Mouse (Mus musculus): ENCODE measurements around the gene Birc3. TPM values are rescaled to one million over a fixed set of nuclear protein-coding genes. Genes with fewer than 3 reads are reported as not detected.
A peak's percentile ranks its signal among the peaks of the same experiment; 100 is the strongest.
"Not testable (repeated sequence)": the region's sequence is repeated elsewhere in the genome, so short reads cannot be mapped to it uniquely, and the experiment has no call there.

Gene Birc3
- polyA plus RNA-seq, 1 experiment from 2014 or later, result 3.8 TPM

DNA sequence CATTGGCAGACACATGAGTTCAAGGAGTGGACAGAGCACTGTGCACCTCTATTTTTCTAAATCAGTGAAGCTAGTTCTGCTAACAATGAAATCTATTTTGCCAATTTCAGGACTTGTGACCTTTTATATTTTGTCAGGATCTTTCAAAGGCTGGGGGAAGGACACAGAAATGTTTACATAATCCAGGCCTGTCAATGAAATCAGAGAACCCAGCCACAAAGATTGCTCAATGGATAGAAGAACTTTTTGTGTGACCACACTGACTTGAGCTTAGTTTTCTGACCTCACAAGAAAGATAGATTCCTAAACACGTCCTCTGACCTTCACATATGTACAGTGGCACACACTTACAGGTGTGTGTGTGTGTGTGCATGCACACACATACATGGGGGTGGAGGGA lies 18.2 kb upstream of the Birc3 start:
- H3K4me1 ChIP-seq, result no peaks in the 10 kb centered on the region
- H3K9me3 ChIP-seq, result no peaks in the 10 kb centered on the region; the same call in 1 of the 2 replicates
- ATAC-seq (ENCODE audit: extremely low read depth, insufficient number of reproducible peaks, low FRiP score, low TSS enrichment), result no peak
- H3K27me3 ChIP-seq (replicated peaks), result no peaks in the 10 kb centered on the region
- no peak overlapping the region for H3K4me2 ChIP-seq
- H3K27ac ChIP-seq (replicated peaks), result no peak overlapping the region
- H3K9ac ChIP-seq, result no peak overlapping the region
- WGBS, result 61% methylated on average over 1 of the region's 1 CpGs
- H3K4me3 ChIP-seq, result no peak overlapping the region
- no peaks in the 10 kb centered on the region for H3K36me3 ChIP-seq

DNA sequence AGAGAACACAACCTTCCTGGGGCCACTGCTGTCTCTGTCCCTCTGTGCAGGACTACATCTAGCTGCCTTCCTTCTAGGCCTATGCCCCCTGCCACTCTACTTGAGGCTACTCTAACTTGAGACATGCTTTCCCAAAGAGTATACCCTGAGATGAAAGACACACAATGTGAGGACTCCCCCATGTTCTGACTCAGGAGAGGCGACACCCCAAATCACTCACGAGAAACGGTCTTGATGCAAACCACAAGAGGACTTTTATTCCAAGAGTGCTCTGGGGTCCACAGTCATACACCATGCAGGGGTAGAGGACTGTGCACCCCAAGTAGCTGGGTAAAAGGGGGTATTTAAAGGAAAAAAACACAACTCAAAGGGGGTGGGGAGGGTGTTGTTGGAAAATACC lies 11.4 kb upstream of the Birc3 start:
- Histone ChIP-seq H3K27me3 (replicated peaks) (no peaks in the 10 kb centered on the region), H3K4me1 (no peaks in the 10 kb centered on the region), H3K4me3 (no peak overlapping the region), H3K4me2 (no peak overlapping the region), H3K9ac (no peak overlapping the region), H3K27ac (replicated peaks) (no peak overlapping the region), H3K36me3 (no peaks in the 10 kb centered on the region), H3K9me3 (peaks cover 6% of the 10 kb centered on the region; the same call in 1 of the 2 replicates)
- WGBS, result 89% methylated on average over 3 of the region's 3 CpGs
- ATAC-seq (ENCODE audit: extremely low read depth, insufficient number of reproducible peaks, low FRiP score, low TSS enrichment), result no peak

- H3K27ac ChIP-seq (replicated peaks), result no peak overlapping the region
- H3K4me3 ChIP-seq, result no peak overlapping the region
- H3K36me3 ChIP-seq, result no peaks in the 10 kb centered on the region
- H3K4me2 ChIP-seq, result no peak overlapping the region
- peaks cover 6% of the 10 kb centered on the region; the same call in 1 of the 2 replicates for H3K9me3 ChIP-seq
- H3K27me3 ChIP-seq (replicated peaks), result no peaks in the 10 kb centered on the region
- WGBS, result 81% methylated on average over 1 of the region's 1 CpGs
- no peak for ATAC-seq (ENCODE audit: extremely low read depth, insufficient number of reproducible peaks, low FRiP score, low TSS enrichment)
- H3K4me1 ChIP-seq, result no peaks in the 10 kb centered on the region
- no peak overlapping the region for H3K9ac ChIP-seq
Observed at GRCm38 (mm10) chr9:7882304-7882865, 9.4 kb upstream of the Birc3 start.

GRCm38 (mm10) chr9:7873511-7874211 lies 675 bp upstream of the Birc3 start:
- Histone ChIP-seq H3K27ac (replicated peaks) (no peak overlapping the region; the same call in 1 of the 2 replicates), H3K9me3 (no peaks in the 10 kb centered on the region), H3K4me1 (no peaks in the 10 kb centered on the region), H3K27me3 (replicated peaks) (no peaks in the 10 kb centered on the region), H3K4me3 (peak overlapping the region; percentile 74), H3K36me3 (no peaks in the 10 kb centered on the region), H3K9ac (no peak overlapping the region), H3K4me2 (peak overlapping the region; percentile 90)
- ATAC-seq (ENCODE audit: extremely low read depth, insufficient number of reproducible peaks, low FRiP score, low TSS enrichment), result no peak
- 90% methylated on average over 8 of the region's 8 CpGs for WGBS

- peak overlapping the region; percentile 90 for H3K4me2 ChIP-seq
- ATAC-seq (ENCODE audit: extremely low read depth, insufficient number of reproducible peaks, low FRiP score, low TSS enrichment), result peak; percentile 4; the same call in 1 of the 2 replicates
- no peaks in the 10 kb centered on the region for H3K9me3 ChIP-seq
- peak overlapping the region; percentile 89 for H3K9ac ChIP-seq
- H3K4me1 ChIP-seq, result no peaks in the 10 kb centered on the region
- peak overlapping the region; percentile 57 for H3K27ac ChIP-seq (replicated peaks)
- H3K4me3 ChIP-seq, result peak overlapping the region; percentile 74
- 17% methylated on average over 23 of the region's 23 CpGs for WGBS
- H3K36me3 ChIP-seq, result peaks cover 8% of the 10 kb centered on the region
- no peaks in the 10 kb centered on the region for H3K27me3 ChIP-seq (replicated peaks)
Observed at GRCm38 (mm10) chr9:7872044-7872774, 777 bp downstream of the Birc3 start.

DNA sequence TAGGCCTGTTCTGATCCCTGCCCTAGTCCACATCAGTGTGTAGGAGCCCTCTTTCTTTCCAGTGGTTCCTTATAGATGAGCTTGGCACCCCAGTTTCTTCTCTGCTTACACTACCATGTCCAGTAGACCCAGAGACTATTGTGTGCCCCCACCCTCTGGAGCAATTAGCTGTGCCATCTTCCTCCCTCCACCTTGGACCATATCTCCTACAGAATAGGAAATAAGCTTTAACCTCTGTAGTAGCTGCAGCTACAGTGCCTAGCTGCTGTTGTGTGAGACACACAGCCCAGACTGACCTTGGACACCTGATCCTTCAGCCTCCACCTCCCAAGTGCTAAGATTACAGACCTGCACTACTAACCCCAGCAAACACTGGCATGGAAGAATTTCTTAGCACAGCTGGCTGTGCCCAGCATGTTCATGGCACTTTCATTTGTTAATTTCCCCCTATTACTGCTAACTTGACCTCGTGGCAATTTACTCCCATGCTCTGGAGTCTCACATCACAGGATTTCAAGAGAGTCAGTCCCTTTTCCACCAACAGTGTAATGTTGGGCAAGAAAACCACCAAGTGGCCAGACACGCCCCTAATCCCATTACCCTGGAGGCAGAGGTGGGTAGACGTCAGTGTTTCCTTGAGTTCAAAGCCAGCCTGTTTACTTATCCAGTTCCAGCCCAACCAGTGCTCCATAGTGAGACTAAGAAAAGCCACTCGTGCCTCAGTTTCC lies 1.5 kb downstream of the Birc3 start:
- no peaks in the 10 kb centered on the region for H3K4me1 ChIP-seq
- H3K9me3 ChIP-seq, result no peaks in the 10 kb centered on the region
- no peak overlapping the region; the same call in 1 of the 2 replicates for H3K27ac ChIP-seq (replicated peaks)
- peak overlapping the region; percentile 74; the same call in 1 of the 2 replicates for H3K4me3 ChIP-seq
- no peak overlapping the region for H3K9ac ChIP-seq
- no peak for ATAC-seq (ENCODE audit: extremely low read depth, insufficient number of reproducible peaks, low FRiP score, low TSS enrichment)
- H3K4me2 ChIP-seq, result peak overlapping the region; percentile 90; the same call in 1 of the 2 replicates
- H3K27me3 ChIP-seq (replicated peaks), result no peaks in the 10 kb centered on the region
- WGBS, result 59% methylated on average over 4 of the region's 4 CpGs
- peaks cover 10% of the 10 kb centered on the region for H3K36me3 ChIP-seq

DNA sequence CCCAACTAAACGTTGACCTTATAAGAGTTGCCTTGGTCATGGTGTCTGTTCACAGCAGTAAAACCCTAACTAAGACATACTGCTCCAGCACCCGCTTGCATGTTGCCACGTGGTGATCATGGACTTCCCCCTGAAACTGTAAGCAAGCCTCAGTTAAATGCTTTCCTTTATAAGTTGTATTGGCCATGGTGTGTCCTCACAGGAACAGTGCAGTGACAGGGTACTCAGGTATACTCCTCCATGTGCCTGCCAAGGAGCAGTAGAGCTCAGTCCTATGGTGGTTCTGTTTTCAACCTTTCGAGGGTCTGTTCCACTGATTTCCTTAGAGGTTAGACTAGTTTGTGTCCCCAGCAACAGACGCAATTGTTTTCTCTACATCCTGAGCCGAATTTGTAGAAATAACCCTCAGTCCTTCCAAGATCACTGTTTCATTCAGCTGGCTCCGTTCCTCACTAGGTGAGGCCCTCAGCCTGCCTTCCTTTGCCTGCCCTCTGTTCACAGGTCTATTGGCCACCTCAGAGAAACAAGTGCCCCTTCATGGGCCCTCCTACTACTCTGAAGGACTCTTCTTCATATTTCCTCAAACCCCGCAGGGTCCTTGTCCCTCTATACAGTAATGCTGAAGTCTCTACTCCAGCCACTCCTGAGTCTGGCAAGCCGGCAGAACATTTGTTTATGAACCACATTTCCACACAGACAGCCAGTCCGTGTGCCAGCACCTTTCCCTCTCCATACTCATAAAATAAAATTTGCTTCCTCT lies 2.2 kb downstream of the Birc3 start:
- H3K4me2 ChIP-seq, result no peak overlapping the region
- H3K27ac ChIP-seq (replicated peaks), result no peak overlapping the region; the same call in 1 of the 2 replicates
- 83% methylated on average over 10 of the region's 10 CpGs for WGBS
- no peaks in the 10 kb centered on the region for H3K9me3 ChIP-seq
- H3K27me3 ChIP-seq (replicated peaks), result no peaks in the 10 kb centered on the region
- ATAC-seq (ENCODE audit: extremely low read depth, insufficient number of reproducible peaks, low FRiP score, low TSS enrichment), result no peak
- H3K4me3 ChIP-seq, result no peak overlapping the region
- H3K9ac ChIP-seq, result no peak overlapping the region
- no peaks in the 10 kb centered on the region for H3K4me1 ChIP-seq
- peaks cover 10% of the 10 kb centered on the region for H3K36me3 ChIP-seq

- 81% methylated on average over 4 of the region's 4 CpGs for WGBS
- no peak for ATAC-seq (ENCODE audit: extremely low read depth, insufficient number of reproducible peaks, low FRiP score, low TSS enrichment)
Observed at GRCm38 (mm10) chr9:7868838-7869491, 4.0 kb downstream of the Birc3 start.

DNA sequence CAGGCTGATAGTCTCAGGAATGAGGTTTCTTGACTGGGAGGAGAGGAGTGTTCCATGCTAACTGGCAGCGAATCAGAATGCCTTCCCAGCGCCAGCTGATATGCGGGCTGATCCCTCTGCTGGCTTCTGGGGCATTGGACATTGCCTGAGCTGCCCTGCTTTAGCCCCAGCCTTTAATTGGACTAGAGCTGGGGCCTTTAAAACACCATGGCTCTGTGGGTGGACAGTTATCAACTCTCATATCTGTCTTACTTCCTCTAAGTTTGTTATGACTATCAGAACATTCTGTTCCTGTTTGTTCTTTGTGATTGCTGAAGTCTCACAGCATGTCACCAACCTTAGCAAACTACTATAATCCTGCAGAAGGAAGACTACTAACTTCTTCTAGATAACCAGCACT lies 5.0 kb downstream of the Birc3 start:
- no peak overlapping the region for H3K4me2 ChIP-seq
- H3K4me3 ChIP-seq, result no peak overlapping the region
- no peaks in the 10 kb centered on the region for H3K9me3 ChIP-seq
- H3K36me3 ChIP-seq, result peaks cover 15% of the 10 kb centered on the region
- no peak for ATAC-seq (ENCODE audit: extremely low read depth, insufficient number of reproducible peaks, low FRiP score, low TSS enrichment)
- no peak overlapping the region for H3K9ac ChIP-seq
- no peak overlapping the region for H3K27ac ChIP-seq (replicated peaks)
- no peaks in the 10 kb centered on the region for H3K27me3 ChIP-seq (replicated peaks)
- no peaks in the 10 kb centered on the region for H3K4me1 ChIP-seq
- 84% methylated on average over 3 of the region's 3 CpGs for WGBS

More at GRCm38 (mm10) chr9:7868838-7869491, 4.0 kb downstream of the Birc3 start:
- Histone ChIP-seq H3K27me3 (replicated peaks) (no peaks in the 10 kb centered on the region), H3K9ac (no peak overlapping the region), H3K36me3 (peaks cover 15% of the 10 kb centered on the region), H3K4me1 (no peaks in the 10 kb centered on the region), H3K4me2 (no peak overlapping the region), H3K4me3 (no peak overlapping the region), H3K9me3 (no peaks in the 10 kb centered on the region), H3K27ac (replicated peaks) (no peak overlapping the region)

DNA sequence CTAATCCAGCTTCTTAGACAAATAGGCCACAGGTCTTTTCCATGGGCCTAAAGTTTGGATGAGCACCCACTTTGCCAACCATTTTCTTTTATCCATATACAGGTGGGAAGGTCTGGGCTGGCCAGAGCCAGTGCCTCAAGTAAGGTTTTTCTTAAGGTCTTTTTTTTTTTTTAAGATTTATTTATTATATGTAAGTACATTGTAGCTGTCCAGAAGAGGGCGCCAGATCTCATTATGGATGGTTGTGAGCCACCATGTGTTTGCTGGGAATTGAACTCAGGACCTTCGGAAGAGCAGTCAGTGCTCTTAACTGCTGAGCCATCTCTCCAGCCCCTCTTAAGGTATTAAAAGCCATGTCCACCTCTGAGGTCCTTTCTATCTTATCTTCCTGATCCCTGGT lies 6.0 kb downstream of the Birc3 start:
- not testable (repeated sequence) for H3K4me2 ChIP-seq; H3K27me3 ChIP-seq (replicated peaks); H3K9me3 ChIP-seq; H3K4me3 ChIP-seq; H3K4me1 ChIP-seq; H3K27ac ChIP-seq (replicated peaks); ATAC-seq (ENCODE audit: extremely low read depth, insufficient number of reproducible peaks, low FRiP score, low TSS enrichment); H3K9ac ChIP-seq
- 64% methylated on average over 2 of the region's 2 CpGs for WGBS
- H3K36me3 ChIP-seq, result peaks cover 15% of the 10 kb centered on the region

Data from heart, embryonic 13.5 days (tissue).